Mouse (Mus musculus): ENCODE data around the gene Mdga1.

GRCm38 (mm10) chr17:30007883-30008282, 38.0 kb upstream of the Mdga1 start:
- no peak for TF ChIP-seq GATA1 (IDR thresholded peaks at IDR 0.05; ENCODE audit: borderline replicate concordance, low read length)
- TF ChIP-seq CTCF (IDR thresholded peaks at IDR 0.05; ENCODE audit: low read depth, low read length) = no peak
